Mouse (Mus musculus): Measurements from ENCODE around the gene Ednra.

GRCm38 (mm10) chr8:77768916-77769315 lies 44.7 kb upstream of the Ednra start:
- TF ChIP-seq GATA1 (IDR thresholded peaks at IDR 0.05; ENCODE audit: borderline replicate concordance, low read length), result no peak
- no peak for TF ChIP-seq FLI1 (IDR thresholded peaks at IDR 0.05; ENCODE audit: low read length)
